Mouse (Mus musculus): ENCODE results near the gene Vmn1r24.
"Not testable (repeated sequence)": the region's sequence is repeated elsewhere in the genome, so short reads cannot be mapped to it uniquely, and the experiment has no call there.

The Vmn1r24 gene

GRCm38 (mm10) chr6:57961403-57961802 lies at the start of gene Vmn1r24:
Vmn1r24 (minus strand) TSS chr6:57961503.
- DNase-seq (ENCODE audit: low spot score in 2 of 2): not testable (repeated sequence)

GRCm38 (mm10) chr6:57980710-57981109 lies 19.4 kb upstream of the Vmn1r24 start, which contains the start of gene Vmn1r25:
Vmn1r25 (minus strand) TSS chr6:57980810.
- no peak for DNase-seq (ENCODE audit: low spot score in 2 of 2)

GRCm38 (mm10) chr6:57926738-57927137 lies 34.6 kb downstream of the Vmn1r24 start, which contains the start of gene Vmn1r23:
Vmn1r23 (minus strand) TSS chr6:57926838.
- DNase-seq (ENCODE audit: low spot score in 2 of 2): no peak

- DNase-seq (ENCODE audit: low spot score in 2 of 2): no peak
These were observed 53.4 kb downstream of the Vmn1r24 start, which contains the start of gene Vmn1r22 for GRCm38 (mm10) chr6:57907928-57908327. Vmn1r22 (minus strand) TSS chr6:57908028.

Measured in right cerebral cortex, adult 2 months (tissue).